Mouse (Mus musculus) testis, adult 2 months (tissue): ENCODE measurements around the gene Arhgef39.

Experiments used
- CTCF ChIP-seq: fragments of 200-500 bp; IDR thresholded peaks from 2 replicates; pipeline ENCODE4 v1.5.1; 2012; ENCODE audit warnings: low read depth, mild to moderate bottlenecking, inconsistent platforms, low read length, moderate library complexity; ENCODE audit not compliant: control insufficient read depth, insufficient read depth, insufficient replicate concordance
- POLR2A ChIP-seq: fragments of 200-500 bp; IDR thresholded peaks from 2 replicates; pipeline ENCODE4 v1.6.1; 2012; ENCODE audit warnings: low read depth, mild to moderate bottlenecking, inconsistent platforms, low read length, moderate library complexity; ENCODE audit not compliant: control insufficient read depth

DNA sequence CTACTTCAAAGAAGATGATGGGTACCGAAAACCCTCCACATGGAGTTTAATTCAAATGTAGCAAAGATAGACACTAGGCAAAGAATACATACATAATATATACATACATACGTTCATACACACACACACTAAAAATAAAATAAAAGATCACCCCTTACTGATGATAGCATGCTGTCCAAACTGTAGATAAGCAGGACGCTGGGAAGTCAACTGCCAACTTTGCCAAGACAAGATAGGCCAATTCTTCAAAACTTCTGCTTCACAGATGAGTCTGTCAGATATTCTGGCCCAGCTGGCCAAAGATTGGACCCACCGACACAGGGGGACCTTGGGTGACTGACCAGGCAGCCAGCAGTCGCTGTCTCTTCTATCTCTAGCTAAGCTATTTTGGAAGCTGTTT, 36.4 kb downstream of the Arhgef39 start:
- TF ChIP-seq POLR2A (no peak), CTCF (no peak)
